Mouse (Mus musculus): ENCODE measurements around the gene Zfp638. TPM values are rescaled to one million over a fixed set of nuclear protein-coding genes. Genes with fewer than 3 reads are reported as not detected.

Zfp638 gene
- polyA plus RNA-seq, 1 experiment from 2014 or later, result 21.1 TPM

- no peak for DNase-seq (ENCODE audit: low spot score)
- H3K36me3 ChIP-seq (ENCODE audit: control insufficient read depth, insufficient read depth, low read length), result no peaks in the 10 kb centered on the region
- no peak overlapping the region for H3K4me2 ChIP-seq (replicated peaks; ENCODE audit: low read depth)
- no peak overlapping the region for H3K27ac ChIP-seq (replicated peaks)
- no peaks in the 10 kb centered on the region for H3K9me3 ChIP-seq (ENCODE audit: control insufficient read depth, low read length)
- no peak for ATAC-seq (ENCODE audit: low FRiP score, low TSS enrichment)
- H3K4me3 ChIP-seq (ENCODE audit: low read depth, low read length), result no peak overlapping the region
- H3K4me1 ChIP-seq (replicated peaks; ENCODE audit: control insufficient read depth, insufficient read depth), result no peaks in the 10 kb centered on the region
- H3K27me3 ChIP-seq (ENCODE audit: control insufficient read depth, insufficient read depth, low read length), result no peaks in the 10 kb centered on the region
- TF ChIP-seq CTCF (IDR thresholded peaks at IDR 0.05; ENCODE audit: low read depth) (no peak), EP300 (optimal IDR thresholded peaks at IDR 0.05) (no peak)
- no peak overlapping the region for H3K9ac ChIP-seq (ENCODE audit: low read length)
Measured at GRCm38 (mm10) chr6:83906659-83907058, 39.8 kb downstream of the Zfp638 start.

- Histone ChIP-seq H3K36me3 (ENCODE audit: control insufficient read depth, insufficient read depth, low read length) (no peaks in the 10 kb centered on the region), H3K4me2 (replicated peaks; ENCODE audit: low read depth) (no peak overlapping the region), H3K9me3 (ENCODE audit: control insufficient read depth, low read length) (no peaks in the 10 kb centered on the region), H3K4me3 (ENCODE audit: low read depth, low read length) (no peak overlapping the region), H3K9ac (ENCODE audit: low read length) (no peak overlapping the region), H3K27ac (replicated peaks) (no peak overlapping the region), H3K27me3 (ENCODE audit: control insufficient read depth, insufficient read depth, low read length) (no peaks in the 10 kb centered on the region), H3K4me1 (replicated peaks; ENCODE audit: control insufficient read depth, insufficient read depth) (no peaks in the 10 kb centered on the region)
- 32% methylated on average over 4 of the region's 4 CpGs for WGBS
- DNase-seq (ENCODE audit: low spot score), result no peak
- TF ChIP-seq EP300 (optimal IDR thresholded peaks at IDR 0.05), result no peak
- no peak for TF ChIP-seq CTCF (IDR thresholded peaks at IDR 0.05; ENCODE audit: low read depth)
- ATAC-seq (ENCODE audit: low FRiP score, low TSS enrichment), result no peak
Measured at GRCm38 (mm10) chr6:83908386-83908785, 41.5 kb downstream of the Zfp638 start.

GRCm38 (mm10) chr6:83913710-83914109 is 46.8 kb downstream of the Zfp638 start:
- ATAC-seq (ENCODE audit: low FRiP score, low TSS enrichment), result peak; percentile 6; the same call in 1 of the 2 replicates
- Histone ChIP-seq H3K4me3 (ENCODE audit: low read depth, low read length) (no peak overlapping the region), H3K9me3 (ENCODE audit: control insufficient read depth, low read length) (no peaks in the 10 kb centered on the region), H3K27me3 (ENCODE audit: control insufficient read depth, insufficient read depth, low read length) (no peaks in the 10 kb centered on the region), H3K36me3 (ENCODE audit: control insufficient read depth, insufficient read depth, low read length) (no peaks in the 10 kb centered on the region), H3K4me1 (replicated peaks; ENCODE audit: control insufficient read depth, insufficient read depth) (no peaks in the 10 kb centered on the region), H3K27ac (replicated peaks) (no peak overlapping the region), H3K9ac (ENCODE audit: low read length) (no peak overlapping the region), H3K4me2 (replicated peaks; ENCODE audit: low read depth) (no peak overlapping the region)
- 33% methylated on average over 4 of the region's 4 CpGs for WGBS
- DNase-seq (ENCODE audit: low spot score), result no peak
- no peak for TF ChIP-seq CTCF (IDR thresholded peaks at IDR 0.05; ENCODE audit: low read depth)
- no peak for TF ChIP-seq EP300 (optimal IDR thresholded peaks at IDR 0.05)

GRCm38 (mm10) chr6:83914183-83914719 is 47.3 kb downstream of the Zfp638 start:
- ATAC-seq (ENCODE audit: low FRiP score, low TSS enrichment) (peak; percentile 97), DNase-seq (ENCODE audit: low spot score) (peak; percentile 99)
- no peaks in the 10 kb centered on the region for H3K9me3 ChIP-seq (ENCODE audit: control insufficient read depth, low read length)
- peak overlapping the region; percentile 74 for H3K4me2 ChIP-seq (replicated peaks; ENCODE audit: low read depth)
- peak overlapping the region; percentile 98 for H3K4me3 ChIP-seq (ENCODE audit: low read depth, low read length)
- WGBS, result under 1% methylated on average over 50 of the region's 50 CpGs
- no peaks in the 10 kb centered on the region for H3K27me3 ChIP-seq (ENCODE audit: control insufficient read depth, insufficient read depth, low read length)
- no peaks in the 10 kb centered on the region for H3K4me1 ChIP-seq (replicated peaks; ENCODE audit: control insufficient read depth, insufficient read depth)
- no peak for TF ChIP-seq EP300 (optimal IDR thresholded peaks at IDR 0.05)
- TF ChIP-seq CTCF (IDR thresholded peaks at IDR 0.05; ENCODE audit: low read depth), result peak; percentile 99
- H3K9ac ChIP-seq (ENCODE audit: low read length), result peak overlapping the region; percentile 99
- no peaks in the 10 kb centered on the region for H3K36me3 ChIP-seq (ENCODE audit: control insufficient read depth, insufficient read depth, low read length)
- H3K27ac ChIP-seq (replicated peaks), result peak overlapping the region; percentile 95

GRCm38 (mm10) chr6:83914720-83915271 is 47.9 kb downstream of the Zfp638 start:
- WGBS, result under 1% methylated on average over 38 of the region's 40 CpGs

GRCm38 (mm10) chr6:83927418-83927817 is 60.5 kb downstream of the Zfp638 start:
- Histone ChIP-seq H3K27ac (replicated peaks) (no peak overlapping the region), H3K36me3 (ENCODE audit: control insufficient read depth, insufficient read depth, low read length) (no peaks in the 10 kb centered on the region; the same call in none of the 2 replicates), H3K9me3 (ENCODE audit: control insufficient read depth, low read length) (no peaks in the 10 kb centered on the region), H3K4me3 (ENCODE audit: low read depth, low read length) (no peak overlapping the region), H3K27me3 (ENCODE audit: control insufficient read depth, insufficient read depth, low read length) (no peaks in the 10 kb centered on the region), H3K9ac (ENCODE audit: low read length) (no peak overlapping the region), H3K4me1 (replicated peaks; ENCODE audit: control insufficient read depth, insufficient read depth) (no peaks in the 10 kb centered on the region), H3K4me2 (replicated peaks; ENCODE audit: low read depth) (no peak overlapping the region)
- 62% methylated on average over 1 of the region's 1 CpGs for whole genome bisulfite sequencing
- TF ChIP-seq CTCF (IDR thresholded peaks at IDR 0.05; ENCODE audit: low read depth) (no peak), EP300 (optimal IDR thresholded peaks at IDR 0.05) (no peak)
- ATAC-seq (ENCODE audit: low FRiP score, low TSS enrichment), result no peak
- peak; percentile 48 for DNase-seq (ENCODE audit: low spot score)

More at GRCm38 (mm10) chr6:83914720-83915271, 47.9 kb downstream of the Zfp638 start:
- Histone ChIP-seq H3K9ac (ENCODE audit: low read length) (peak overlapping the region; percentile 99), H3K27ac (replicated peaks) (peak overlapping the region; percentile 95), H3K4me1 (replicated peaks; ENCODE audit: control insufficient read depth, insufficient read depth) (no peaks in the 10 kb centered on the region), H3K4me3 (ENCODE audit: low read depth, low read length) (peak overlapping the region; percentile 98), H3K36me3 (ENCODE audit: control insufficient read depth, insufficient read depth, low read length) (no peaks in the 10 kb centered on the region), H3K9me3 (ENCODE audit: control insufficient read depth, low read length) (no peaks in the 10 kb centered on the region), H3K27me3 (ENCODE audit: control insufficient read depth, insufficient read depth, low read length) (no peaks in the 10 kb centered on the region), H3K4me2 (replicated peaks; ENCODE audit: low read depth) (peak overlapping the region; percentile 74)
- TF ChIP-seq EP300 (optimal IDR thresholded peaks at IDR 0.05) (no peak), CTCF (IDR thresholded peaks at IDR 0.05; ENCODE audit: low read depth) (no peak)
- peak; percentile 69; the same call in 1 of the 2 replicates for ATAC-seq (ENCODE audit: low FRiP score, low TSS enrichment)
- DNase-seq (ENCODE audit: low spot score), result peak; percentile 70
